Mouse (Mus musculus) hindbrain, embryonic 10.5 days (tissue): ENCODE measurements around the gene Gm4141. TPM values are rescaled to one million over a fixed set of nuclear protein-coding genes. Genes with fewer than 3 reads are reported as not detected.
"Not testable (repeated sequence)": the region's sequence is repeated elsewhere in the genome, so short reads cannot be mapped to it uniquely, and the experiment has no call there.

Experiments
- DNase-seq: peaks from one replicate; pipeline ENCODE4 v3.0.0-alpha.2; 2017; ENCODE audit warnings: low spot score
- H3K27ac ChIP-seq: fragments of 300-500 bp; sonication (generic); 2 replicates; pipeline ENCODE4 v1.5.1; 2016; ENCODE audit warnings: mild to moderate bottlenecking, moderate library complexity
- H3K27me3 ChIP-seq: fragments of 300-500 bp; sonication (generic); 2 replicates; pipeline ENCODE4 v1.6.1; 2016; ENCODE audit warnings: mild to moderate bottlenecking; ENCODE audit not compliant: poor library complexity, insufficient read depth, severe bottlenecking
- H3K36me3 ChIP-seq: fragments of 300-500 bp; sonication (generic); 2 replicates; pipeline ENCODE4 v1.6.1; 2016; ENCODE audit warnings: mild to moderate bottlenecking, moderate library complexity
- H3K4me1 ChIP-seq: fragments of 300-500 bp; sonication (generic); replicated peaks from 2 replicates; pipeline ENCODE4 v1.6.1; 2016; ENCODE audit warnings: mild to moderate bottlenecking
- H3K4me3 ChIP-seq: fragments of 300-500 bp; sonication (generic); 2 replicates; pipeline ENCODE4 v1.5.1; 2016; ENCODE audit warnings: mild to moderate bottlenecking, moderate library complexity
- H3K9me3 ChIP-seq: fragments of 300-500 bp; sonication (generic); 2 replicates; pipeline ENCODE4 v1.6.1; 2016; ENCODE audit warnings: mild to moderate bottlenecking, moderate library complexity
- WGBS: fragments of 180-500 bp; shearing (Covaris S2); methylation state at CpG from one replicate; pipeline ENCODE4 v1.1.7; 2016; 5-methylcytosine and 5-hydroxymethylcytosine counted together
- polyA plus RNA-seq: library from polyadenylated mRNA; unstranded; fragments of >200 nt; fragmentation: Nextera tagmentation; extraction: Ambion mirVana; gene quantifications from 2 replicates; pipeline ENCODE4 v1.2.1, GENCODE M21; 2016

Gene Gm4141
- not detected in 2 replicates for polyA plus RNA-seq

DNA sequence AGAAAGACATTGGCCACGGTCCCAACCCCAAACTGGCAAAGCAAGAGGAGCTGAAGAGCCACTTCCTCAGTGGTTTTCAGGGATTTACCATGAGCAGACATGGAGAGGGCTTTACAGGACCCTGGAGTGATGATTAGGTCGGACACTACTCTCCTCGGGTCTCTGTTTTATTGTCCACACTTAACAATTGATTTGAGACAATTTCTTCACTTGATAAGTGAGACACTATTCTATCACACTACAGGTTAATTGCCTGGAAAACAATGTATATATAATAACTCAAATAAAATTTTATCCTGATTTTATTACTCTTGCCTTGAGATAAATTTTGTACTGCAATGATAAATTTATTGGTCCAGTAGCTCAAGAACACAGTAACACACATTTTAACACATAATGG, at the start of gene Gm4141:
Gene Gm4141 (minus strand): TSS at position 101 of the 400 bp plus-strand sequence.
- H3K9me3 ChIP-seq, H3K27me3 ChIP-seq, DNase-seq, H3K4me3 ChIP-seq, H3K4me1 ChIP-seq, H3K27ac ChIP-seq, H3K36me3 ChIP-seq: not testable (repeated sequence)
- no CpG with 5 or more reads among the region's 3 CpGs for WGBS

DNA sequence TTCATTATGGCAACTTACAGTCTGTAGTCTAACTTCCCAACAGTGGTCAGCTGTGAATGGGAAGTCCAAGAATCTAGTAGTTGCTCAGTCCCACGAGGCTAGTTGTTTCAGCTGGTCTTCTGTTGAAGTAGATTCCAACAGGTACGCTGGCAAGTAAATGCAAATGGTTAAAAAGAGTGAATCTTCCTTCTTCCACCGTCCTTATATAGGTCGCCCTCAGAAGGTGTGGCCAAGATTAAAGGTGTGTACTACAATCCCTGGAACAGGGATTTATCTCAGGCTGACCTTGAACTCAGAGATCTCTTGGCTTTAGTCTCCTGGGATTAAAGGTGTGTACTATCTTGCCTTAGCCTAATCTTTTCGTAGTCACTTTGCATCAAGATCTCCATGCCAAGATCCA, 22.9 kb upstream of the Gm4141 start, which contains the start of gene Gm4513:
Gene Gm4513 (minus strand): TSS at position 101 of the 400 bp plus-strand sequence.
- H3K36me3 ChIP-seq, DNase-seq, H3K27ac ChIP-seq, H3K27me3 ChIP-seq, H3K4me1 ChIP-seq, H3K9me3 ChIP-seq, H3K4me3 ChIP-seq: not testable (repeated sequence)
- WGBS: 84% methylated on average over 3 of the region's 5 CpGs

DNA sequence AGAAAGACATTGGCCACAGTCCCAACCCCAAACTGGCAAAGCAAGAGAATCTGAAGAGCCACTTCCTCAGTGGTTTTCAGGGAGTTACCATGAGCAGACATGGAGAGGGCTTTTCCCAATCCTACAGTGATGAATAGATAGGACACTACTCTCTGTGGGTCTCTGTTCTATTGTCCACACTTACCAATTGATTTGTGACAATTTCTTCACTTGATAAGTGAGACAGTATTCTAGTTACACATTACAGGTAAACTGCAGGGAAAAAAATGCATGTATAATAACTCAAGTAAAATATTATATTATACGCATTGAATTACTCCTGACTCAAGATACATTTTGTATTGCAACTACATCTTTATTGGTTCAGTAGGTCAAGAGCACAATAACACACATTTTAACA, 30.4 kb downstream of the Gm4141 start, which contains the start of gene Gm5726:
Gene Gm5726 (minus strand): TSS at position 101 of the 400 bp plus-strand sequence.
- not testable (repeated sequence) for DNase-seq, H3K27me3 ChIP-seq, H3K36me3 ChIP-seq, H3K4me1 ChIP-seq, H3K4me3 ChIP-seq, H3K9me3 ChIP-seq, H3K27ac ChIP-seq
- no CpG with 5 or more reads among the region's 1 CpGs for WGBS

DNA sequence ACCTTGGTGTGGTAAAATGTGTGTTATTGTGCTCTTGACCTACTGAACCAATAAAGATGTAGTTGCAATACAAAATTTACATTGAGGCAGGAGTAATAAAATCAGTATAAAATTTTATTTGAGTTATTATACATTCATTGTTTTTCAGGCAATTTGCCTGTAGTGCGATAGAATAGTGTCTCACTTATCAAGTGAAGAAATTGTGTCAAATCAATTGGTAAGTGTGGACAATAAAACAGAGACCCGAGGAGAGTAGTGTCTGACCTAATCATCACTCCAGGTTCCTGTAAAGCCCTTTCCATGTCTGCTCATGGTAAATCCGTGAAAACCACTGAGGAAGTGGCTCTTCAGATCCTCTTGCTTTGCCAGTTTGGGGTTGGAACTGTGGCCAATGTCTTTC, 42.5 kb downstream of the Gm4141 start, which contains the start of gene Vmn1r104:
Gene Vmn1r104 (plus strand): TSS at position 301 of the 400 bp plus-strand sequence.
- not testable (repeated sequence) for DNase-seq, H3K27me3 ChIP-seq, H3K9me3 ChIP-seq, H3K4me1 ChIP-seq, H3K4me3 ChIP-seq, H3K27ac ChIP-seq, H3K36me3 ChIP-seq
- no CpG with 5 or more reads among the region's 3 CpGs for WGBS

Other genes with a start within 250 kb of the Gm4141 start
- gene Gm4133, start 242.2 kb downstream of the Gm4141 start, polyA plus RNA-seq: not detected in 2 replicates
- gene Gm5728, start 200.8 kb downstream of the Gm4141 start, polyA plus RNA-seq: not detected in 2 replicates
- gene Vmn1r100, start 158.3 kb downstream of the Gm4141 start, polyA plus RNA-seq: not detected in 2 replicates
- not detected in 2 replicates for gene Vmn1r101, start 133.6 kb downstream of the Gm4141 start, polyA plus RNA-seq
- gene Gm10670, start 101.3 kb downstream of the Gm4141 start, polyA plus RNA-seq: not detected in 2 replicates
- not detected in 2 replicates for gene Vmn1r103, start 65.7 kb downstream of the Gm4141 start, polyA plus RNA-seq
- gene Vmn1r104, start 42.4 kb downstream of the Gm4141 start, polyA plus RNA-seq: not detected in 2 replicates
- not detected in 2 replicates for gene Gm5726, start 30.5 kb downstream of the Gm4141 start, polyA plus RNA-seq
- gene Gm4513, start 22.8 kb upstream of the Gm4141 start, polyA plus RNA-seq: not detected in 2 replicates
- not detected in 2 replicates for gene Vmn1r107, start 92.7 kb upstream of the Gm4141 start, polyA plus RNA-seq
- not detected in 2 replicates for gene Vmn1r111, start 127.0 kb upstream of the Gm4141 start, polyA plus RNA-seq
- not detected in 2 replicates for gene Gm10668, start 154.4 kb upstream of the Gm4141 start, polyA plus RNA-seq
- not detected in 2 replicates for gene Vmn1r112, start 194.9 kb upstream of the Gm4141 start, polyA plus RNA-seq
- gene Vmn1r113, start 211.0 kb upstream of the Gm4141 start, polyA plus RNA-seq: not detected in 2 replicates
- not detected in 2 replicates for gene Vmn1r114, start 235.9 kb upstream of the Gm4141 start, polyA plus RNA-seq